Mouse (Mus musculus) brain, embryonic 14.5 days (tissue): Measurements from ENCODE around the gene Slc4a2.

Source experiments
- CTCF ChIP-seq: fragments of 200-500 bp; IDR thresholded peaks from 2 replicates; pipeline ENCODE4 v1.5.1; 2012; ENCODE audit warnings: inconsistent platforms, mild to moderate bottlenecking, moderate library complexity, borderline replicate concordance; ENCODE audit not compliant: insufficient read depth, insufficient read length; ENCODE audit errors: extremely low read depth
- POLR2A ChIP-seq: fragments of 200-500 bp; IDR thresholded peaks from 2 replicates; pipeline ENCODE4 v1.6.1; 2012; ENCODE audit warnings: mild to moderate bottlenecking, inconsistent platforms, borderline replicate concordance; ENCODE audit not compliant: poor library complexity, insufficient read depth, insufficient read length, severe bottlenecking; ENCODE audit errors: extremely low read depth

DNA sequence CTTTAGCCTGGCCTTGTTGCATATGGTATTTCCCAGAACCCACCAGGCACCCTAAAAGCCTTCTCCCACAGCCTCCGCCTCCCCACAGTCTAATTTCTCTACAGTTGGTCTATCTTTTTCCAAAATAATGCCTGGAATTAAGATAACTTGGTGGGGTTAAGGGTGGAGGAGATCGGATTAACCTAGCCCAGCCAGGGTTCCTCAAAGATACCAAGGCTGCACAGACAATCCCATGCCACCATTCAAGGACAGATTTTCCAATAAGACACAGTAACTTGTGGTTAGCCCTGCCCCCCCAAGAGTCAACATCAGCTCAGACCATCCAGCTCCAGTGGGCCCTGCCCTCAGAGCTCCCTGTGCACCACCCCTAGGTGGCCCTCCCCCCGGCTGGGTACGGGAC is 43.1 kb upstream of the Slc4a2 start:
- TF ChIP-seq CTCF (no peak), POLR2A (no peak)
